Mouse (Mus musculus) spleen, embryonic (tissue): Measurements from ENCODE around the gene Mylk.

Experiments used
- CTCF ChIA-PET: fragments of 350-600 bp; sonication (Branson Sonifier 250); formaldehyde crosslinking; loops from one replicate; lab custom pipeline; 2022; lab: Charles Lee

Mylk gene

GRCm38 (mm10) chr16:34844783-34845182, 99.8 kb downstream of the Mylk start:
- CTCF ChIA-PET: no interaction called here

DNA sequence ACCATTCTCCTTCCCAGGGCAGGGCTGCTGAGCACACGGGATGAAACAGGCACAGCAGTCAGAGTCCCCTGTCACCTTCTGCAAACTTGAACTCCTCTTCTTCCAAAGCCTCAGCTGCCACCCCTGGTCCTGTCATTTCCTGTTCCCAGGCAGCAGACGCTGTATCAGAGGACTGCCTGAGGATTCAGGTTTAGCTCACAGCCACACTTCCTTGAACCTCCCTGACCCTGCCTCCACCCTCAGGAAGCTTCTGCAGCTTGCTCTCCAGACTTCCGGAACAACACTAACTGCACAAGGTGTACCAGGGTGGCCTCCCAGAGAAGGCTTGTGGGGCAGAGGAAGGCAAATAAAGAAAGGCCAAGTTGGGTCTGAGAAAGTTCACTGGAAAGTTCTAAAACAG, 102.6 kb downstream of the Mylk start:
- CTCF ChIA-PET: no interaction called here

GRCm38 (mm10) chr16:34854066-34854465, 109.1 kb downstream of the Mylk start:
- CTCF ChIA-PET: no interaction called here

DNA sequence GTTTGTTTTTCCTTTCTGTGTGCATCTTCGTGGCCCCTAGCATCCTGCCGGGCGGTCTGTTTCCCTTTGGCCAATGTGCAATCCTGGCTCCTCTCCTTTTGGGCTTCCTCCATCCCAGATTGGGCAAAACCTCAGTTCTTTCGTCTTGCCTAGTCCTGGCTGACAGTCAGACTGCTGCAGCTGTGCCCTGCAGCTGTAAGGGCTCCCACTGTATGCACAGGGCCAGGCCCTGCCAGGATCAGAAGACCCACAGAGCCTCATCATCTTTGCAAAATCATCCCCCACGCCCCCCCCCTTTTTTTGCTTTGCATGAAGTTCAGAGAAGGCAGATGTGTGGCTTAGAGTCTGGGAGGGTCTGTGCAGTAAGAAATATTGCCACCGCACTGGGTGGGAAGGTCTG, 110.1 kb downstream of the Mylk start:
- CTCF ChIA-PET: no interaction called here

DNA sequence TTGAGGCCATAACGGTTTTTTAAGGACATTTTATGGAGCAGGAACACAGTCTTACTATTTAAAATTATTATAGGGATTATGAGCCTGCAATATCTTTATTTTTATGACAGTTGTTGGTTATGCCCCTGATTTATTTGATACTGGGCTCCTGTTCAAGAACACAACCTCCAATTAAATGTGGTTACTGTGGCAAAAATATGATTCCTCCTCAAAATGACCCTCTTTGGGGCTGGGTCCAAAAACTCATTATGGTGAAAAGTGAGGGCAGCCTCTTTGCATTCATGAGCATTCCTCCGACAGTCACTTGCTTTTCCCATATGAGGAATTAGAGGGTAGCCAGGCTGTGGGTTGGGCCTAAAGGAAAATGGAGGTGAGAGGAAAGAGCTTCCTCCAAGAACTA, 110.7 kb downstream of the Mylk start:
- CTCF ChIA-PET: no interaction called here

- CTCF ChIA-PET: no interaction called here
These were observed 112.6 kb downstream of the Mylk start for GRCm38 (mm10) chr16:34857631-34858030.

GRCm38 (mm10) chr16:34860761-34861160, 115.8 kb downstream of the Mylk start:
- CTCF ChIA-PET: interaction anchor here (0.8 kb wide), 1 partner anchor 9 kb away, joined by 3 read pairs; no protein-coding TSS in a partner anchor

DNA sequence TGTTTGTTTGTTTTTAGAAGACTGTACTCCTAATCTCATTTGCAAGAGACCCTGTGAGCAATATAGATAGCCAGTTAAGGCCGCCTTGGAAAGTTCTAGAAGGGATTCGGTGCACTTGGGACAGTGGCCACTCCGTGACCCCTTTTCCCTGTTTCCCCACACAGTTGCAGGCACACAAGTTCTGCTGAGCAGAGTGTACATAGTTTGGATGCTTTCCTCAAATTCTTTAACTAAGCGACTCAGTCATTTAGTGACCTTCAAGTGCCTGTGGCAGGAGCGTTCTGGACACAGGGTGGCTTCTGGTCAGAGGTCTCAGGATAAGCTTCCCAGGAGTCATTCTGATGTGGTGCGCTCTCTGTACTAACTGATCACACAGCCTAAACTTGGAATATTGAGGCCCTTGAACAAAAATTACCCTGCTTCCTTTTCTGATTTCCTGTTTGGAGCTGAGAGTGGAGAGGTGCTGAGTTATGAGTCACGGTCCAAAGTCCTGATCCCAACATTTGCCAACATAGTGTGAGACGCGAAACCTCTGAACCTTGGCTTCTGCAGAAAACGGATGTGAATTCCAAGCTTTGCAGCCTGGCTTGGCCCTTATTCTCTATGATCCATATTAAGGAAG, 116.8 kb downstream of the Mylk start:
- CTCF ChIA-PET: no interaction called here

- CTCF ChIA-PET: no interaction called here
These were observed 120.4 kb downstream of the Mylk start for GRCm38 (mm10) chr16:34865373-34865772.

DNA sequence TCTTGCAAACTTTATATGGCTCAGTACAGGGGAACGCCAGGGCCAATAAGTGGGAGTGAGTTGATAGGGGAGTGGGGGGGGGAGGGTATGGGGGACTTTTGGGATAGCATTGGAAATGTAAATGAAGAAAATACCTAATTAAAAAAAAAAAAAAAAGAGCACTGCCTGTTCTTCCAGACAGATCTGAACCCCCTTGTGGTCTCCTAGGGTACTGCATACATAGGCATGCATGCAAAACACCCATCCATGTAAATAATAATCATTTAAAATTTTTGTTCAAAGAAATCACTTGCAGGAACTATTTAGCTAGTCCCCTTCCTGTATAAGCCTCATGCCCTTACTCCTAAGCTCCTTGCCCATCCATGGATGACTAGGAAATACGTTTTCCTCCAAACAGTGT, 122.2 kb downstream of the Mylk start:
- CTCF ChIA-PET: no interaction called here

DNA sequence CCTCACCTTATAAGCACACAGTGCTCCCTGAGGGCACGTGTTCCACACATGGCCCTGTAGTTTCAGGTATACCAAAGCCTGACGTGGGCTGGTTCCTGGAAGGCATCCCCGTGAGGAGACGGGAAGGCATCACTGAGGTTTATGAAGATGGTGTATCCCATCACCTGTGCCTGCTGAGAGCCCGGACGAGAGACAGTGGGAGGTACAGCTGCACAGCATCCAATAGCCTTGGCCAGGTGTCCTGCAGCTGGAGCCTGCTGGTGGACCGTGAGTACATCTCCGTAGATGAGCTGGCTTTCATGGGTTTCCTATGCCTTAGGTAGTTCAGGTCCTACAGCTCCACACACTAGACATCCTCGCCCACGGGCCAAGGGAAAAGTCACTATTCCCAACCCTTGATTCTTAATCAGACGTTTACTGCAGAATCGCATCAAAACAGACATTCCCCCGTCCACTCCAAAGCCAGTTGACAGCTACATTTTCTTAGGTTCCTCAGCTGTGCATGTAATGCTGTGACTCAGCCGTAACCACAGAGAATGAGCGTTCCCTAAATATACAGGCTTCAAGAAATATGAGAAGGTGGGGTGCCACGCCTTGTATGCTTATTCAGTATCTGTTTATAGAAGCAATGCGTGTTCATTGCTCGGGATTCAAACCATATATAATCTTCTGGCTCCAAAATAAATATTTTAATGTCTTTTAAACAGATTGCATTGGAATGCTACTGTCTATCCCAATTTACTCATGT, 135.2 kb downstream of the Mylk start:
- CTCF ChIA-PET: no interaction called here

- CTCF ChIA-PET: no interaction called here
These were observed 135.8 kb downstream of the Mylk start for GRCm38 (mm10) chr16:34880815-34881214.

DNA sequence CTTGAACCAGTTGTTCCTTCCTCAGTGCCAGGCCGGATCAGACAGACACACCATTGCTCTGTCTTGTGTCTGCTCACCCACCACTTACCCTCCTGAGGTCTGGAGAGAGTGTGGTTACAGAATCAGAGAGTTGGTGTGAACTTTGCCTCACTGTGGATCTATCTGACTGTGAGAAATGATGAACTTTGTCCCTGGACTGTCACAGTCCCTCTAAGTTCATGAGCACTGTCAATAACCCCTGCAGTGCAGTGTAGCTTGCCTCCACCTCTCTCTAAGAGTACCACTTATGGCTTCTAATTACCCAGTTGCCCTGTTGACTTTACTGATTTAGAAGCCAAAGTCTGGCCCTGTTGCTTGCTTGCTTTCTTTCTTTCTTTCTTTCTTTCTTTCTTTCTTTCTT, 142.0 kb downstream of the Mylk start:
- CTCF ChIA-PET: no interaction called here

DNA sequence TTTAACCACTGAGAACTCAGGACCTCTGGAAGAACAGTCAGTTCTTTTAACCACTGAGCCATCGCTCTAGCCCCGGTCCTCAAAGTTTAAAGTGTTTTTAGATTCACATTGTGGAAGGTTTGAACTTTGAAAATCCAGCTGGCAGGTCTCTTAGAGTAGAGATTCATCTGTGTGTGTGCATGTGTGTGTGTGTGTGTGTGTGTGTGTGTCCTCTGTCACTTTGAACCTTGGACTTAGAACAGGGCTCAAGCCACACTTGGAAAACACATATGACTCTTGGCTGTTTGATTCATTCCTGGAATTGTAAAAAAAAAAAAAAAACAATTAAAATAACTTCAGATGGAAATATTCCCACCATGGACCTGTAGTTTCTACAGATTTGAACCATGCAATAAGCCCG, 149.0 kb downstream of the Mylk start:
- CTCF ChIA-PET: no interaction called here

- CTCF ChIA-PET: no interaction called here
These were observed 150.9 kb downstream of the Mylk start for GRCm38 (mm10) chr16:34895916-34896315.

- CTCF ChIA-PET: interaction anchor here (0.6 to 0.7 kb wide), 2 partner anchors 23 to 151 kb away, joined by 9 to 27 read pairs; no protein-coding TSS in a partner anchor
These were observed 152.0 kb downstream of the Mylk start for GRCm38 (mm10) chr16:34896996-34897395.

DNA sequence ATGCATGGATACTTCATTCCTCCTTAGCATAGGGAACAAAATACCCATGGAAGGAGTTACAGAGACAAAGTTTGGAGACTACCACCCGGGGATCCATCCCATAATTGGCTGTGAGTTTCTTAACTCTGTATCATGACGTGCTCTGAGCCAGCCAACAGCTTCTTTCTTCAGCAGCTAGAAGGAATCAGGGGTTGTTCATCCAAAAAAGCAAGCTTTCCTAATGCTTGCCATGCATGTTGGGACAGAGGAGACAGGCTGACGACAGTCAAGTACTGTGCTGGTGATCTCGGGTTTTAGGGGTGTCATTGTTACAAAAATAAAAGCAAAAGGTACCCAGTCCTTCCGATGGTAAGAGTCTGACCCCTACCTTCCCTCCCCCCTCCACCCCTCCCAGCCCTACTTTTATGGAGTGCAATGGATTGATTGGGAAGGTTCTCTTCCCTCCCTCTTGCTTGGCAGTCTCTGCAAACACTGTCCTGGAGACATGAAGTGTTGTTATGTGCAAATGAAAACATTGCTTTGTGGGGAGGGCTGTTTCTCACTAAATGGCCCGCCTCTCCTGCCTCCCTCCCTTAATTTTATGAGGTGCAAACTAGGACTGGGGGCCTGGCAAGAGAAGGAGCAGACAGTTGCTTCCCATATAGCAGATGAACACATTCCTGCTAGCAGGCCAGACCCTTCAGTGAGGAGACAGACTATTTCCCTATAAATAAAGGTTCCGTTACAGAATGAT, 153.2 kb downstream of the Mylk start:
- CTCF ChIA-PET: no interaction called here

- CTCF ChIA-PET: no interaction called here
These were observed 154.2 kb downstream of the Mylk start for GRCm38 (mm10) chr16:34899071-34899808.

- CTCF ChIA-PET: interaction anchor here (0.6 kb wide), 1 partner anchor 92 kb away, joined by 3 read pairs; no protein-coding TSS in a partner anchor
These were observed 155.0 kb downstream of the Mylk start for GRCm38 (mm10) chr16:34899997-34900396.

DNA sequence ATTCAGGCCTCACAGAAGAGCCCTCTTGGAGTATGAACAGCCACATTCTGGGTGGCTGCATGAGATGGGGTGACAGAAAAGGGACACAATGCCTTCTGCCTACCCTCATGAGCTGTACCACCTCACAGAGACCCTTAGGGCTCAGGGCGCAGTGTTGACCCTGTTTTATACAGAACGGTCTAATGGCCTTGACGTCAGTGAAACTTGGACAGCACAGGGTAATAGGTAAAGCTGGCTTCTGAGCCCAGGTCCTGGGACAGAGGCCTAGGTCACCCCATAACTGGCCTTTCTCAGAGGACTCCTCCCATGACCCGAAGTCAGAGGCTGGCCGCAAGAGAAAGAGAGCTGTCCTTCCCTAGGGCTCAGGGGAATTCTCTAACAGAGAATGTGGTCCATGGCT, 155.5 kb downstream of the Mylk start:
- CTCF ChIA-PET: interaction anchor here (0.6 kb wide), 1 partner anchor 93 kb away, joined by 3 read pairs; no protein-coding TSS in a partner anchor

- CTCF ChIA-PET: interaction anchor here (0.7 kb wide), 1 partner anchor 497 kb away, joined by 14 read pairs; no protein-coding TSS in a partner anchor
These were observed 156.0 kb downstream of the Mylk start for GRCm38 (mm10) chr16:34901031-34901430.
